Mouse (Mus musculus) midbrain, postnatal 0 days (tissue): Measurements from ENCODE around the gene Enah. TPM values are rescaled to one million over a fixed set of nuclear protein-coding genes. Genes with fewer than 3 reads are reported as not detected.

Experiments used
- ATAC-seq: fragments of 200-750 bp; cut with Nextera tagmentation; 2 replicates; pipeline ENCODE4 v1.8.0; 2017; ENCODE audit warnings: moderate number of reproducible peaks, mild to moderate bottlenecking, moderate TSS enrichment, moderate library complexity; ENCODE audit not compliant: low FRiP score
- DNase-seq: peaks from one replicate; pipeline ENCODE4 v3.0.0-alpha.2; 2015; ENCODE audit warnings: low spot score
- H3K27ac ChIP-seq: fragments of 300-500 bp; sonication (generic); 2 replicates; pipeline ENCODE4 v1.5.1; 2014; ENCODE audit warnings: low read depth, mild to moderate bottlenecking, low read length, mixed read lengths
- H3K27me3 ChIP-seq: fragments of 300-500 bp; sonication (generic); 2 replicates; pipeline ENCODE4 v1.6.1; 2014; ENCODE audit warnings: low read length, control low read depth, mixed read lengths; ENCODE audit not compliant: insufficient read depth
- H3K36me3 ChIP-seq: fragments of 300-500 bp; sonication (generic); 2 replicates; pipeline ENCODE4 v1.6.1; 2014; ENCODE audit warnings: low read length, control low read depth, mixed read lengths; ENCODE audit not compliant: insufficient read depth
- H3K4me1 ChIP-seq: fragments of 300-500 bp; sonication (generic); 2 replicates; pipeline ENCODE4 v1.6.1; 2014; ENCODE audit warnings: mild to moderate bottlenecking, control low read depth, antibody characterized with exemption, low read length, mixed read lengths; ENCODE audit not compliant: insufficient read depth
- H3K4me2 ChIP-seq: fragments of 300-500 bp; sonication (generic); 2 replicates; pipeline ENCODE4 v1.6.1; 2014; ENCODE audit warnings: low read depth, mild to moderate bottlenecking, low read length, mixed read lengths; ENCODE audit not compliant: poor library complexity, severe bottlenecking
- H3K4me3 ChIP-seq: fragments of 300-500 bp; sonication (generic); 2 replicates; pipeline ENCODE4 v1.5.1; 2014; ENCODE audit warnings: low read depth, mild to moderate bottlenecking, low read length, moderate library complexity
- H3K9ac ChIP-seq: fragments of 300-500 bp; sonication (generic); replicated peaks from 2 replicates; pipeline ENCODE4 v1.6.1; 2014; ENCODE audit warnings: mild to moderate bottlenecking, low read length, moderate library complexity, mixed read lengths; ENCODE audit not compliant: poor library complexity, severe bottlenecking
- H3K9me3 ChIP-seq: fragments of 300-500 bp; sonication (generic); 2 replicates; pipeline ENCODE4 v1.6.1; 2016; ENCODE audit warnings: low read length, control low read depth
- CTCF ChIP-seq: IDR thresholded peaks from 2 replicates; pipeline ENCODE4 v1.5.1; 2016; ENCODE audit warnings: antibody characterized with exemption, mild to moderate bottlenecking
- WGBS: fragments of 180-500 bp; shearing (Covaris S2); extraction: QIAGEN DNeasy Blood & Tissue Kit; methylation state at CpG from one replicate; pipeline ENCODE4 v1.1.7; 2014; 5-methylcytosine and 5-hydroxymethylcytosine counted together
- polyA plus RNA-seq: library from polyadenylated mRNA; unstranded; fragments of >200 nt; fragmentation: Nextera tagmentation; extraction: Ambion mirVana; gene quantifications from 2 replicates; pipeline ENCODE4 v1.2.1, GENCODE M21; 2015
- total RNA-seq: library from RNA; depleted of rRNA; stranded (reverse); fragments of >200 nt; gene quantifications from 2 replicates; pipeline ENCODE4 v1.2.3, GENCODE M21; 2014; rRNA removed

Gene Enah
- total RNA-seq (78.0 and 84.2 TPM in 2 replicates), polyA plus RNA-seq (16.8 and 23.0 TPM in 2 replicates)

DNA sequence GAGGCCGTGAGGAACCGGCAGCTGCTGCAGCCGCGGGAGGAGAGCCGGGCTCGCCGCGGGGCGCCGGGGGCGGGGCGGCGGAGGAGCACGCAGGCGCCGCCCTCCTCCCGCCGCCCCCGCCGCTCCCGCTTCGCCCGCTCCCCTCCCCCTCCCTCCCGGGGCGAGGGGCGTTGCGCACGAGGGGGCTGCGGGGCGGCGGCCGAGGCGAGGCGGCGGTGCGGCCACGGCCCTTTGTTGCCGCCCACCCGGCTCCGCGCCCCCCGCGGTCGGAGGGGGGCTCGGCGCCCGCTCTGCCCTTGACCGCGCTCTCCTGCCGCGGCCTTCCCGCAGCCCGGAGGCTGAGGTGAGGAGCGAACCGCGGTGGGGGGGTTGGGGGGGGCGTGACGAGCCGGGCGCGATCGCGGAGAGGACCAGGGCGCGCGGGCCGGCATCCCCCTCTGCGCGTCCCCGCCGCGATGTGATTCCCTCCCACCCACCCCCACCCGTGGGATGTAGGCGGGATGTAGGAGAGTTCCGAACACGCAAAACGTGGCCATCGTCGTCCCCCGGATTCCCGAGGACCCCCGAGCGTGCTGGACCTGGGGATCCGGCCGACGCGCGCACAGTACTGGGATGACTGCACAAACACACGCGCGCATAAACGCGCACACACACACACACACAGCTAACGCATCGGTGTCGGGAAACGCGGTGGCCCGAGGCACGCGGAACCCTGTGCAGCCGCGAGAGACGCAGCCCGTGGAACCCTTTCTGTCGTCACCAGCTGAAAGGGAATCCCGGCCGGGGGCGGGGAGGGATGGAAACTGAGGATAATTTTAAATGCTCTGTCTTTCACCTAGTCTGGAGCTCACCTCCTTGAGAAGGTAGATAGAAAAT is at the start of gene Enah:
Gene Enah (minus strand): TSS at position 65 of the 876 bp plus-strand sequence.
- H3K27ac ChIP-seq: peak within 1 kb of the TSS; percentile 98
- H3K4me2 ChIP-seq: peak within 1 kb of the TSS; percentile 60
- peak; percentile 88 for DNase-seq
- TF ChIP-seq CTCF: no peak
- peak within 1 kb of the TSS; percentile 87 for H3K9ac ChIP-seq
- peak within 1 kb of the TSS; percentile 93 for H3K4me3 ChIP-seq
- H3K9me3 ChIP-seq: no peaks in the 10 kb centered on the region
- peak; percentile 83 for ATAC-seq
- WGBS: under 1% methylated on average over 40 of the region's 109 CpGs
- H3K27me3 ChIP-seq: no peaks in the 10 kb centered on the region
- no peaks in the 10 kb centered on the region; the same call in 1 of the 2 replicates for H3K4me1 ChIP-seq
- H3K36me3 ChIP-seq: no peaks in the 10 kb centered on the region

DNA sequence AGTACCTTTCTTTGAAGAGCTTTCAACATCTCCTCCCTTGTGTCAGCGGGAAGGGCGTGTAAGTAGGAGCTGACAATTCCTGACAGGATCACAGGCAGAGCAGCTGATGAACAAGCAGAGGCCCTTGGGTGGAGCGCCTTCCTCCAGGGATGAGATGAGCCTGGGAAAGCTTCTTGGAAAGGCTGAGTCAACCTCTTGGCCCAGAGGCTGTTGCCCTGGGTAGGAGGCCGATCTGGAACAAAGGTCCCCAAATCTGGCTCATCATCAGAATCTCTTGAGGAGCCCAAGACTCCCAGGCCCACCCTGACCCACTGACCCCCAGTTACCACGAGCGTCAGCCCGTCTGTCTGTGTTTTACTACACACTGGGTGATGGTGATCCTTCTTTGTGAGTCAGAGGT is 48.3 kb upstream of the Enah start:
- Histone ChIP-seq H3K36me3 (no peaks in the 10 kb centered on the region), H3K4me3 (no peak overlapping the region), H3K4me1 (no peaks in the 10 kb centered on the region)

GRCm38 (mm10) chr1:182066527-182067465 is 47.0 kb upstream of the Enah start:
- ATAC-seq: no peak
- WGBS: 78% methylated on average over 9 of the region's 9 CpGs
- Histone ChIP-seq H3K27me3 (no peaks in the 10 kb centered on the region), H3K9ac (no peak overlapping the region), H3K27ac (no peak overlapping the region), H3K4me3 (no peak overlapping the region), H3K4me1 (no peaks in the 10 kb centered on the region), H3K4me2 (no peak overlapping the region), H3K36me3 (no peaks in the 10 kb centered on the region), H3K9me3 (no peaks in the 10 kb centered on the region)
- DNase-seq: no peak
- TF ChIP-seq CTCF: no peak

More for the DNA sequence above, 48.3 kb upstream of the Enah start:
- no peak for TF ChIP-seq CTCF
- H3K27me3 ChIP-seq: no peaks in the 10 kb centered on the region
- no peak overlapping the region for H3K27ac ChIP-seq
- H3K9me3 ChIP-seq: no peaks in the 10 kb centered on the region
- no peak overlapping the region for H3K9ac ChIP-seq
- H3K4me2 ChIP-seq: no peak overlapping the region
- WGBS: 84% methylated on average over 7 of the region's 7 CpGs
- no peak for ATAC-seq
- DNase-seq: no peak

- Histone ChIP-seq H3K4me3 (no peak overlapping the region), H3K4me2 (no peak overlapping the region), H3K36me3 (no peaks in the 10 kb centered on the region), H3K27me3 (no peaks in the 10 kb centered on the region), H3K9ac (no peak overlapping the region), H3K9me3 (no peaks in the 10 kb centered on the region), H3K4me1 (no peaks in the 10 kb centered on the region), H3K27ac (no peak overlapping the region)
- no peak for TF ChIP-seq CTCF
- ATAC-seq (no peak), DNase-seq (no peak)
- WGBS: 80% methylated on average over 8 of the region's 8 CpGs
These were observed 43.9 kb upstream of the Enah start for GRCm38 (mm10) chr1:182063716-182064115.

DNA sequence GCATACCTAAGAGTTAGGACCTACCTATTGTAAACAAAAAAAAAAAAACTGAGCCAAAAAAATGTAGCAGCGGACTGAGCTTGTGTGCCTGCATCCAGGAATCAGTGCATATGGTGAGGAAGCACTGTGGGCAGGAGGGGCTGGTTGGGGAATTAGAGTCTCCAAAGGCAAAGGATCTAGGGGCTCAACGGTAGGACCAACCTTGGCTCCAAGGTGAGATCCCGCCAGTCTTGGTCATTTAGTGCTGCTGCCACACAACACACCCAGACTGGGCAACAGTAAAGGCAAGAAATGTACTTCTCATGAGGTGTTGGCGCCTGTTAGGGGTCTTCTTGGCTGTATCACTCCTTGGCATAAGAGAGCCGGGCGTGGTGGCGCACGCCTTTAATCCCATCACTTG is 43.0 kb upstream of the Enah start:
- H3K4me3 ChIP-seq: no peak overlapping the region
- 97% methylated on average over 8 of the region's 8 CpGs for WGBS
- no peak for DNase-seq
- H3K9ac ChIP-seq: no peak overlapping the region
- no peaks in the 10 kb centered on the region for H3K4me1 ChIP-seq
- H3K27ac ChIP-seq: no peak overlapping the region
- no peaks in the 10 kb centered on the region for H3K27me3 ChIP-seq
- no peaks in the 10 kb centered on the region for H3K36me3 ChIP-seq
- no peaks in the 10 kb centered on the region for H3K9me3 ChIP-seq
- TF ChIP-seq CTCF: no peak
- no peak overlapping the region for H3K4me2 ChIP-seq
- ATAC-seq: no peak
